Mouse (Mus musculus) embryo, embryonic 11.5 days (tissue): ENCODE data around the gene Dhx8.
A peak's percentile ranks its signal among the peaks of the same experiment; 100 is the strongest.

Experiments
- DNase-seq: peaks from one replicate; pipeline ENCODE4 v3.0.0-alpha.2; 2012; ENCODE audit warnings: low read depth, low spot score

The Dhx8 gene

GRCm38 (mm10) chr11:101733596-101733995, 877 bp downstream of the Dhx8 start:
- DNase-seq, result no peak

GRCm38 (mm10) chr11:101756616-101757015, 23.9 kb downstream of the Dhx8 start:
- no peak for DNase-seq

GRCm38 (mm10) chr11:101757366-101757765, 24.6 kb downstream of the Dhx8 start:
- no peak for DNase-seq

GRCm38 (mm10) chr11:101758431-101758830, 25.7 kb downstream of the Dhx8 start:
- DNase-seq, result no peak

- DNase-seq, result no peak
Measured at GRCm38 (mm10) chr11:101759530-101759929, 26.8 kb downstream of the Dhx8 start.

GRCm38 (mm10) chr11:101763723-101764122, 31.0 kb downstream of the Dhx8 start:
- peak; percentile 52 for DNase-seq

GRCm38 (mm10) chr11:101764546-101764945, 31.8 kb downstream of the Dhx8 start:
- no peak for DNase-seq

- DNase-seq, result no peak
Measured at GRCm38 (mm10) chr11:101767326-101767725, 34.6 kb downstream of the Dhx8 start.

- no peak for DNase-seq
Measured at GRCm38 (mm10) chr11:101768721-101769120, 36.0 kb downstream of the Dhx8 start.

- DNase-seq, result no peak
Measured at GRCm38 (mm10) chr11:101770266-101770665, 37.5 kb downstream of the Dhx8 start.

- DNase-seq, result no peak
Measured at GRCm38 (mm10) chr11:101772027-101772426, 39.3 kb downstream of the Dhx8 start.

- DNase-seq, result peak; percentile 86
Measured at GRCm38 (mm10) chr11:101772449-101772848, 39.7 kb downstream of the Dhx8 start.

GRCm38 (mm10) chr11:101776846-101777245, 44.1 kb downstream of the Dhx8 start:
- no peak for DNase-seq

GRCm38 (mm10) chr11:101783135-101783534, 50.4 kb downstream of the Dhx8 start:
- no peak for DNase-seq

- DNase-seq, result no peak
Measured at GRCm38 (mm10) chr11:101783584-101783983, 50.9 kb downstream of the Dhx8 start.

- no peak for DNase-seq
Measured at GRCm38 (mm10) chr11:101784072-101784471, 51.4 kb downstream of the Dhx8 start.

- DNase-seq, result no peak
Measured at GRCm38 (mm10) chr11:101784488-101785142, 51.9 kb downstream of the Dhx8 start.

GRCm38 (mm10) chr11:101785143-101785851, 52.6 kb downstream of the Dhx8 start, which contains the start of gene Etv4:
Gene Etv4 (minus strand): TSS chr11:101785371.
- DNase-seq, result peak; percentile 89

GRCm38 (mm10) chr11:101785852-101786205, 53.1 kb downstream of the Dhx8 start:
- no peak for DNase-seq

GRCm38 (mm10) chr11:101786651-101787050, 53.9 kb downstream of the Dhx8 start:
- no peak for DNase-seq

GRCm38 (mm10) chr11:101787432-101787831, 54.7 kb downstream of the Dhx8 start:
- DNase-seq, result no peak

- no peak for DNase-seq
Measured at GRCm38 (mm10) chr11:101790811-101791526, 58.2 kb downstream of the Dhx8 start.

GRCm38 (mm10) chr11:101797355-101797754, 64.6 kb downstream of the Dhx8 start:
- no peak for DNase-seq
